8 mouse cellular contexts compared by ENCODE assay signal in genomic region chr10:77206565-77207079, GRCm38 (mm10). TPM values are rescaled to one million over a fixed set of nuclear protein-coding genes. Genes with fewer than 3 reads are reported as not detected.
DNase-seq lines count a peak whose midpoint lies in the region; ATAC-seq lines count a peak whose summit lies in the region.

No protein-coding gene starts in this region.

- H3K9me3 ChIP-seq in intestine, embryonic 14.5 days (ENCODE audit: control insufficient read depth, low read length), result no peaks in the 10 kb centered on the region

- peaks cover 19% of the 10 kb centered on the region for H3K4me1 ChIP-seq in intestine, embryonic 14.5 days (replicated peaks; ENCODE audit: control insufficient read depth, insufficient read depth, low read length)

- H3K27ac ChIP-seq in intestine, embryonic 14.5 days (ENCODE audit: low read depth), result peak overlapping the region; percentile 54; the same call in 1 of the 2 replicates

- 36% methylated on average over 3 of the region's 3 CpGs for WGBS in intestine, embryonic 14.5 days

- H3K27me3 ChIP-seq in intestine, embryonic 14.5 days (replicated peaks; ENCODE audit: control insufficient read depth, insufficient read depth, low read length), result no peaks in the 10 kb centered on the region

- peak; percentile 10 for DNase-seq in cerebellum, adult 9-10 months
- no peak for DNase-seq in cerebellum, adult 18-20 months
- DNase-seq in NIH3T3 (ENCODE audit: low read depth), result peak; percentile 94
- DNase-seq in gastrocnemius, adult 18-20 months (ENCODE audit: low spot score), result peak; percentile 77
- DNase-seq in intestine, embryonic 14.5 days (ENCODE audit: low spot score), result no peak
- peak; percentile 25 to 77 for DNase-seq in left cerebral cortex, adult 8-10 months (ENCODE audit: low spot score in 2 of 2)
- peak; percentile 65 for DNase-seq in right cerebral cortex, postnatal 25 days
- no peak for DNase-seq in cerebellum, adult 8-10 months

- no peak overlapping the region for H3K4me2 ChIP-seq in intestine, embryonic 14.5 days (ENCODE audit: low read length)

- no peaks in the 10 kb centered on the region for H3K36me3 ChIP-seq in intestine, embryonic 14.5 days (ENCODE audit: control insufficient read depth, insufficient read depth, low read length)

- peak; percentile 32; the same call in 1 of the 2 replicates for ATAC-seq in intestine, embryonic 14.5 days (replicated peaks; ENCODE audit: low FRiP score, low TSS enrichment, low read depth)

- no peak overlapping the region for H3K9ac ChIP-seq in intestine, embryonic 14.5 days (ENCODE audit: low read length)

- no peak overlapping the region for H3K4me3 ChIP-seq in intestine, embryonic 14.5 days (ENCODE audit: low read depth, low read length)

RNA-seq across cellular contexts. Expression of gene Col18a1, which starts 40.3 kb away (rescaled TPM):
- 1 to 10 TPM; 5.2 to 6.6 TPM for total RNA-seq in gastrocnemius, adult 18-20 months (2021)
- 54.8 and 58.2 TPM in 2 replicates for polyA plus RNA-seq in intestine, embryonic 14.5 days (2014; fragmentation: Nextera tagmentation; extraction: Ambion mirVana)
- 1 to 10 TPM; 4.1 to 4.6 (median 4.1) TPM for total RNA-seq in left cerebral cortex, adult 8-10 months (2022)

RNA-seq across cellular contexts. Expression of gene Pofut2, which starts 52.4 kb away (rescaled TPM):
- total RNA-seq in gastrocnemius, adult 18-20 months (2021), result 10 to 100 TPM; 19.3 to 22.1 TPM
- polyA plus RNA-seq in intestine, embryonic 14.5 days (2014; fragmentation: Nextera tagmentation; extraction: Ambion mirVana), result 108 and 111 TPM in 2 replicates
- 10 to 100 TPM; 27.8 to 34.4 (median 30.4) TPM for total RNA-seq in left cerebral cortex, adult 8-10 months (2022)

Comparison
In these comparisons a context has a peak if more than half of its experiments do, and no peak if none do; other contexts are left out.
1. DNase-seq: peak in cerebellum, adult 9-10 months (single experiment), NIH3T3 (single experiment), gastrocnemius, adult 18-20 months (single experiment), left cerebral cortex, adult 8-10 months (2 of 2) and right cerebral cortex, postnatal 25 days (single experiment); none in cerebellum, adult 18-20 months (0 of 2), intestine, embryonic 14.5 days (single experiment) and cerebellum, adult 8-10 months (single experiment).